Mouse (Mus musculus) heart, postnatal 4 days (tissue): ENCODE results near the gene Pbxip1. TPM values are rescaled to one million over a fixed set of nuclear protein-coding genes. Genes with fewer than 3 reads are reported as not detected.

Experiments used
- DNase-seq: peaks from one replicate; pipeline ENCODE4 v3.0.0; 2021
- total RNA-seq, 2 experiments: library from RNA; stranded (reverse); gene quantifications; 2 replicates each; pipeline ENCODE4 v1.2.3; 2021

Pbxip1 gene
- total RNA-seq, 2 experiments from 2014 or later = 66.0 to 73.8 TPM

DNA sequence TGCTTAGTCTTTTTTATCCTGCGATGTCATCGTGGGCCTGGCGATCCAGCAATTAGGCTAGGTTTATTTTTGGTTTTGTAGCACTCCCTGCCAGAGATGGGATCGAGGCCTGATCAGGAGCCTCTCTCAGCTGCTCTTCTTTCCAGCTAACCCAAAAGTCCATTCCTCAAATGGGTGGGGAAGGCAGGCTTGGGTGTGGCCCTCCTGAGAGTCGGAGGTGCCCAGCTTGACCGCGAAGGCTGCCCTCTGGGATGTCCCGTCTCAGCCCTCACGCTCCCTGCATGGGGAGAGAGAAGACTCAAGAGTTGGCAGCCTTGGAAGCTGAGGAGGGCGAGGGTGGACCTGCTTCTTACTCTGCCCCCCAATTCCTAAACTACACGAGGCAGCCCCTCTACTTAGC lies 2.0 kb upstream of the Pbxip1 start:
- no peak for DNase-seq

GRCm38 (mm10) chr3:89435041-89435440 lies 1.5 kb upstream of the Pbxip1 start:
- no peak for DNase-seq

GRCm38 (mm10) chr3:89437269-89437668 lies 763 bp downstream of the Pbxip1 start:
- peak; percentile 44 for DNase-seq

- DNase-seq = peak; percentile 38
Measured at GRCm38 (mm10) chr3:89440691-89441090, 4.2 kb downstream of the Pbxip1 start.

- peak; percentile 73 for DNase-seq
Measured at GRCm38 (mm10) chr3:89448720-89449537, 12.4 kb downstream of the Pbxip1 start.

DNA sequence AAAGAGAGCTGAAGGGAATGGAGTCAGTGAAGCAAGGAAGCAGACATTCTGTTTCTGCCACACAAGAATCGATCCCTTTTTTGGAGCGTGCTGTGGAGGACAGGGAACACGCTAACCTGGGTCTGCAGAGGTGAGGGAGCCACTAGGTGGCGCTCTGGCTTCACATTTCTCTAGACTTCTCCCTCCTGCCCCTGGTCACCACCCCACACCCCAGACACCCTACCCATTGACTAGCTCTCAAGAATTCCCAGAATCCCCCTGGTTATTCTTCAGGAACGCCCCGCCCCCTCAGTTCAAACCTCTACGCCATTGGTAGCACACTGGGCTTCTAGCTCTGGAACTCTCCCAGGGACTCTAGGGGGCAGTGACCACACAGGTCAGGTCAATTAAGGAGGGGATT lies 13.0 kb downstream of the Pbxip1 start:
- DNase-seq = peak; percentile 81

- no peak for DNase-seq
Measured at GRCm38 (mm10) chr3:89451916-89452315, 15.4 kb downstream of the Pbxip1 start.

- DNase-seq = no peak
Measured at GRCm38 (mm10) chr3:89454401-89455177, 18.1 kb downstream of the Pbxip1 start, which contains the start of gene Pmvk. Gene Pmvk (plus strand): TSS chr3:89454541.

- no peak for DNase-seq
Measured at GRCm38 (mm10) chr3:89455786-89456285, 19.3 kb downstream of the Pbxip1 start.

- peak; percentile 80 for DNase-seq
Measured at GRCm38 (mm10) chr3:89456726-89457665, 20.5 kb downstream of the Pbxip1 start.

GRCm38 (mm10) chr3:89458372-89458964 lies 22.0 kb downstream of the Pbxip1 start:
- peak; percentile 44 for DNase-seq

GRCm38 (mm10) chr3:89458965-89459807 lies 22.7 kb downstream of the Pbxip1 start:
- peak; percentile 96 for DNase-seq

DNA sequence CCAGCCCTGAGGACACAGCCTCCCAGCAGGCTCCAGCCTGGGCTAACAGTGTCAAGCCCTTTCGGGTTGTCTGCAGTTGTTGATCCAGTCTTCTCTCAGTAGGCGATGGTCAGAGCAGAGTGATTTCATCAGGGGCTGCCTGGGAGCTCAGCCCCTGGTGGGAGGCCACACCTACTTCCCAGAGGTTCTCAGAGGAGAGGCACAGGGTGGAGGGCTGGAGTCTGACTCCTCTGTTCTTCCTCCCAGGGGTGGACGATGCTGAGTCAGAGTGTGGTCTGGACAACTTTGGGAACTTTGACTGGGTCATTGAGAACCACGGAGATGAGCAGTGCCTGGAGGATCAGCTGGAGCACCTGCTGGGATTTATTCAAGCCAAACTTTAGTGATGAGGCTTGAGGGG lies 31.8 kb downstream of the Pbxip1 start:
- no peak for DNase-seq

GRCm38 (mm10) chr3:89472280-89472679 lies 35.8 kb downstream of the Pbxip1 start:
- DNase-seq = no peak

DNA sequence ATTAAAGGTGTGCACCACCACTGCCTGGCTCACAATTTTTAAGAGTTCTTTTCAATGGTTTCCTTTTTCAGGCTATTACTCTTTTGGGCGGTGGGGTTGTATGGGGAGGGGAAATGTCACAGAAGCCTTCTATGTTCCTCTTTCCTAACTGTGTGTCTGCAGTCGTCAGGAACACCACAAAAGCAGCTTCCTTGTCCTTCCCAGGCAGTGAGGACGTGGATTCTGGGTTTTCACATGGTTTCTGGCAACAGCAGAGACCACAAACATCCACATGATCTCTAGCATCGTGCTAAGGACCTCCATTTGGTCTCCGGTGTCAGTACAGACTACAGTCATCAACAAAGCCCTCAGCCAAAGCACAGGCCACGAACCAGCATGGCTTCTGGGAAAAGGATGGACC lies 37.3 kb downstream of the Pbxip1 start:
- DNase-seq = no peak

- DNase-seq = no peak
Measured at GRCm38 (mm10) chr3:89479055-89479454, 42.5 kb downstream of the Pbxip1 start.

GRCm38 (mm10) chr3:89481488-89481887 lies 45.0 kb downstream of the Pbxip1 start:
- no peak for DNase-seq

- DNase-seq = no peak
Measured at GRCm38 (mm10) chr3:89482249-89482648, 45.7 kb downstream of the Pbxip1 start.

- peak; percentile 87 for DNase-seq
Measured at GRCm38 (mm10) chr3:89484766-89485524, 48.4 kb downstream of the Pbxip1 start.

- no peak for DNase-seq
Measured at GRCm38 (mm10) chr3:89486111-89486510, 49.6 kb downstream of the Pbxip1 start.
